Mouse (Mus musculus): ENCODE data around the gene Slc25a35.
"Not testable (repeated sequence)": the region's sequence is repeated elsewhere in the genome, so short reads cannot be mapped to it uniquely, and the experiment has no call there.

The Slc25a35 gene

GRCm38 (mm10) chr11:69008182-69009121 lies 40.5 kb downstream of the Slc25a35 start, which contains the start of gene Pfas:
TSS of gene Pfas (minus strand) at chr11:69008460.
- peak; percentile 80 to 84 for DNase-seq (ENCODE audit: low spot score in 2 of 2)

GRCm38 (mm10) chr11:69009508-69009907 lies 41.6 kb downstream of the Slc25a35 start:
- DNase-seq (ENCODE audit: low spot score in 2 of 2), result no peak

- no peak for DNase-seq (ENCODE audit: low spot score in 2 of 2)
These were observed 42.7 kb downstream of the Slc25a35 start for GRCm38 (mm10) chr11:69010400-69011323.

- not testable (repeated sequence) for DNase-seq (ENCODE audit: low spot score in 2 of 2)
These were observed 43.5 kb downstream of the Slc25a35 start for GRCm38 (mm10) chr11:69011445-69011844.

GRCm38 (mm10) chr11:69012071-69012601 lies 44.2 kb downstream of the Slc25a35 start:
- peak; percentile 75 to 86 for DNase-seq (ENCODE audit: low spot score in 2 of 2)

- DNase-seq (ENCODE audit: low spot score in 2 of 2), result peak; percentile 76 to 80
These were observed 47.9 kb downstream of the Slc25a35 start, which contains the start of gene Ctc1 for GRCm38 (mm10) chr11:69015644-69016441. TSS of gene Ctc1 (plus strand) at chr11:69015911.

- DNase-seq (ENCODE audit: low spot score in 2 of 2), result no peak
These were observed 48.8 kb downstream of the Slc25a35 start for GRCm38 (mm10) chr11:69016755-69017154.

- DNase-seq (ENCODE audit: low spot score in 2 of 2), result no peak
These were observed 52.8 kb downstream of the Slc25a35 start for GRCm38 (mm10) chr11:69020691-69021090.
